Mouse (Mus musculus) megakaryocyte, embryonic 14.5 days (primary cell): ENCODE measurements around the gene Pef1. TPM values are rescaled to one million over a fixed set of nuclear protein-coding genes. Genes with fewer than 3 reads are reported as not detected.

Experiments used
- H3K27me3 ChIP-seq: replicated peaks from 2 replicates; pipeline ENCODE3; 2012; ENCODE audit warnings: inconsistent platforms
- H3K36me3 ChIP-seq: replicated peaks from 2 replicates; pipeline ENCODE3; 2012; ENCODE audit warnings: low read length, inconsistent platforms, mixed read lengths
- H3K4me1 ChIP-seq: 2 replicates; pipeline ENCODE4 v1.6.1; 2012; ENCODE audit warnings: inconsistent platforms
- H3K4me3 ChIP-seq: replicated peaks from 2 replicates; pipeline ENCODE3; 2012; ENCODE audit warnings: moderate library complexity, mild to moderate bottlenecking, inconsistent platforms
- H3K9me3 ChIP-seq: 2 replicates; pipeline ENCODE4 v1.6.1; 2012; ENCODE audit warnings: inconsistent platforms
- FLI1 ChIP-seq: IDR thresholded peaks from 2 replicates; pipeline ENCODE4 v1.6.1; 2012; ENCODE audit warnings: low read length, inconsistent platforms, mixed read lengths
- GATA1 ChIP-seq: IDR thresholded peaks from 3 replicates; pipeline ENCODE4 v1.6.1; 2012; ENCODE audit warnings: mixed read lengths, low read length, inconsistent platforms, borderline replicate concordance
- polyA plus RNA-seq: library from polyadenylated mRNA; stranded (reverse); fragments of >175 nt; gene quantifications from 2 replicates; pipeline ENCODE4 v1.2.3, GENCODE M21; 2012; ENCODE audit warnings: low replicate concordance; ENCODE audit not compliant: insufficient read depth

Gene Pef1
- polyA plus RNA-seq, 1 experiment: 27.1 TPM

DNA sequence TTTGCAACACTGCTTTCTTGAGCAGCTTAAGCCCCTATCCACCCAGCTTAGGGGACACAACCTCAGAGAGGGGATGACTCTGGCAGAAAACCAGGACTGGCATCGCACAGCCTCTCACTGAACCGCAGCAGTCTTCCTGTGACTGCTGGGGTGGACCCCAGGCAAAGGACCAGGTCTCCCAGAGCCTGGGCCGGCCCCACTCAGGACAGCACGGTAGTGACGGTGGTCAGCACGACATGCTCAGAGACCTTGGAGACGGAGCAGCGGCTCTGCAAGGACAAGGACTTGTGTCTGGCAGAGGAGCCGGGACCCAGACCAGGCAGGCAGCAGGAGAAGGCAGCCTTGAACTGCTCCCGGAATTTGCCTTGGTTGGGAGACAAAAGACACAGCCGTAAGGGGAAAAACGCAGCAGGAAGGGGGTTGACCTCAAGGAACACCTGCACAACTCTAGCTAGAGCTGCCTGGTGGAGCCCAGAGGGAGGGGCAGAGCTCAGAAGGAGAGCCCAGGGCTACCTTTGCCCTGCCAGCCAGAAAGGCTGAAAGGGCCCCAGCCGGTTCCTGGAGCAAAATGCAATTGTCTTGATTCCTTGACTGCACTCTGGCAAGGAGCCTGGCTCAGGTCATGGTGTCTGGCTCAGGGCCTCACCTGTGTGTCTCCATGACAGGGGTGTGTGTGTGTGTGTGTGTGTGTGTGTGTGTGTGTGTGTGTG is 28.4 kb downstream of the Pef1 start:
- Histone ChIP-seq H3K4me3 (no peak overlapping the region), H3K9me3 (no peaks in the 10 kb centered on the region), H3K27me3 (peaks cover 53% of the 10 kb centered on the region), H3K36me3 (peaks cover 39% of the 10 kb centered on the region), H3K4me1 (peaks cover 42% of the 10 kb centered on the region)
- TF ChIP-seq GATA1 (no peak), FLI1 (no peak)

DNA sequence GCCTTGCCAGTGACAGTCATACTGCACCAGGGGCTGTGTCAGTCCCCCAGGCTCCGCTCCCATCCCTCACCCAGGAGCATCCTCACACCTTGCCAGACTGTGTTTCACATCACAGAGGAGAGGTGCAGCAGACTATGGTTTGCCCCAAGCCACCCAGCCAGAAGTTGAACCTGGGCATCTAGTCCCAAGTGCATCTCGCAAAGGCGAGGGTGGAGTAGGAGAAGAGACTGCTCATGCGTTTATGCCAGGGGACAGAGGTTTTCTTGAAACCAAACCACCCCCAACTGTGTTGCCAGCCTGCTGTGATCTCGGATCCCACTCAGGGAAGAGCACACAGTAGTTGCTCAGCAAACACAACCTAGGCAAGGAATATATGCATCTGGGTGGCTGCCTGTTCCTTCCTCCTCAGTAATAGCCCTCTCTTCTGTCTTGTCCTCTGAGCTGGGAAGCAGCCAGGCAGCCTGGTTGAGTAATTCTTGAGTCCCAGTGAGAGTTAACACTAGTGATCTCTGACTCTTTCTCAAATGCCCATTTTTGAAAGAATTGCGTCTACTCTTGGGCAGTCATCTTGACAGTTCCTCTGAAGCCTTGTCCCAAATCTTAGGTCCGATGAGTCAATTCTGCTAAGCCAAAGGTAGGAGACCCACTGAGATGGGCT is 29.2 kb downstream of the Pef1 start:
- peaks cover 31% of the 10 kb centered on the region for H3K36me3 ChIP-seq
- TF ChIP-seq FLI1: no peak
- no peak for TF ChIP-seq GATA1
- no peaks in the 10 kb centered on the region for H3K9me3 ChIP-seq
- H3K4me1 ChIP-seq: peaks cover 41% of the 10 kb centered on the region
- H3K4me3 ChIP-seq: no peak overlapping the region
- peaks cover 59% of the 10 kb centered on the region for H3K27me3 ChIP-seq

GRCm38 (mm10) chr4:130133399-130133798 is 31.0 kb downstream of the Pef1 start:
- Histone ChIP-seq H3K9me3 (no peaks in the 10 kb centered on the region), H3K36me3 (peaks cover 12% of the 10 kb centered on the region), H3K27me3 (peaks cover 77% of the 10 kb centered on the region), H3K4me3 (no peak overlapping the region), H3K4me1 (peaks cover 43% of the 10 kb centered on the region)
- TF ChIP-seq FLI1: no peak

DNA sequence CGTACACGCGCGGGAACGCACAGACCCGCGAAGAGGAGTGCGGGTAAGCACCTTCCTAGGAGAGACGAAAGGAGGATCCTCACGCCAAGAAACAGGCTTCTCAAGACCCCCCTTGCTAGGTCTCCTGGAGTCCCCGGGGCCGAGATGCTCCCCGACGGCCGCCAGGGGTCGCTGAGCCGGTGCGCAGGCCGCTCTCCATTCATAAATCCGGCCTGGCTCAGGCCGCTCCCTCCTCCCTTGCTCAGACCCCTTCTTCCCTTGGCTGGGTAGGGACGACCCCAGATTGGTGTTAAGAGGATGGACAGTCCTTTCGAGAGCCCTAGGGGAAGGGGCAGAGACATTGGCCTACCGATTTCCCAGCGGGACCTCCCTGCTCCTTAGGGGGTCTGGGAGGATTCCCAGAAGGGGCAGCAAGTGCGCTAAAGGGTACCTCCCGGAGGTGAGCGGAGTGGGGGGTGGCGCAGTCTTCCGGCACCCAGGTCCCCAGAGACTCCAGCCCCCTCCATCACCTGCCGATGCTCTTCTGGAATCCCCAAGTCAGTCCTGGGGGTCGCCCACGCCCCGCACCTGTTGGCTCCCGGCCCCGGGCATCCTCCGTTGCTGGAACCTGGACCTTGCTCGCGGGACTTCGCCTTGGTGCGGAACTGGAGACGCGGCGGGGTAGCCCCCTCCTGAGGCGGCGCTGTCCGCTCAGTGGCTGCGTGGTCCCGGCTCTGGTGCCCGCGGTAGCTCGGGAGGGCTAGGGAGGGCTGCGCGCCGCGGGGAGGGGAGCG is 36.3 kb downstream of the Pef1 start:
- Histone ChIP-seq H3K4me1 (peaks cover 35% of the 10 kb centered on the region), H3K27me3 (peaks cover 97% of the 10 kb centered on the region), H3K4me3 (peak overlapping the region; percentile 80), H3K36me3 (no peaks in the 10 kb centered on the region), H3K9me3 (no peaks in the 10 kb centered on the region)
- no peak for TF ChIP-seq GATA1
- no peak for TF ChIP-seq FLI1

DNA sequence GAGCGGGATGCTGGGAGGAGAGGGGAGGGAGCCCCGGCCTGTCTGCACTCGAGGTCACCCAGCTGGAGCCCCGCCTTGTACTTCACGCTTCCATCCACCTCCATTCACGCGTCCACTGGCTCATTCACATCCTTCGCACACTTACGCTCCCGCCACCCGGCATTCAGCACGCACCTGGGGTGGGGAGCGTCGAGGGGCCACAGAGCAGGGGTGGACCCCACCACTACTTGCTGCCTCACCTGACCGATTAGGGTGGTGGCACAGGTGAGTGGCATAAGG is 36.8 kb downstream of the Pef1 start, which contains the start of gene Hcrtr1:
TSS of gene Hcrtr1 (minus strand) at position 146 of the 279 bp plus-strand sequence.
- Histone ChIP-seq H3K4me1 (peaks cover 30% of the 10 kb centered on the region), H3K4me3 (peak within 1 kb of the TSS; percentile 80), H3K9me3 (no peaks in the 10 kb centered on the region), H3K36me3 (no peaks in the 10 kb centered on the region), H3K27me3 (peaks cover 95% of the 10 kb centered on the region)
- TF ChIP-seq GATA1: no peak
- TF ChIP-seq FLI1: no peak

- Histone ChIP-seq H3K4me1 (peaks cover 28% of the 10 kb centered on the region), H3K9me3 (peaks cover 13% of the 10 kb centered on the region), H3K4me3 (no peak overlapping the region), H3K36me3 (no peaks in the 10 kb centered on the region), H3K27me3 (peaks cover 94% of the 10 kb centered on the region)
- TF ChIP-seq GATA1 (no peak), FLI1 (no peak)
These were observed 38.6 kb downstream of the Pef1 start for GRCm38 (mm10) chr4:130140992-130141402.

DNA sequence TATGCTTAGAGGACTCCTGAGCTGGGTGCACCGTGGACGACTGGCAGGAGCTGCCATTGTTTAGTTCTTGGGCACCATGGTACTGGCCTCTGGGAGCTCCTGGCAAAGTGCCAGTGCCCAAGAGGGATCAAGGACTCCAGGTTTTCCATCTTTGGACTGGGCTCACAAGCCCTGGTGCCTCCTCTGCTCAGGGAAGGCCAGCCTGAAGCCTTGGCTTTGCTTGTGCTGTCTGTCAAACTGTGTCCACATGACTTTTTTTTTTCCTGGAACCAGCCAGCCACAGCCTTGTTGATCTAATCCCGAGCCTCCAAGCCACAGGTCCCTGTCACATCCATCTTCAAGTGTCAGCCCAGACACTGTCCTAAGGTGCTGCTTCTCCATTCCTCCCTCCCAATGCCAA is 39.4 kb downstream of the Pef1 start:
- Histone ChIP-seq H3K36me3 (no peaks in the 10 kb centered on the region), H3K4me1 (peaks cover 26% of the 10 kb centered on the region), H3K9me3 (peaks cover 16% of the 10 kb centered on the region), H3K27me3 (peaks cover 94% of the 10 kb centered on the region), H3K4me3 (no peak overlapping the region)
- no peak for TF ChIP-seq FLI1

DNA sequence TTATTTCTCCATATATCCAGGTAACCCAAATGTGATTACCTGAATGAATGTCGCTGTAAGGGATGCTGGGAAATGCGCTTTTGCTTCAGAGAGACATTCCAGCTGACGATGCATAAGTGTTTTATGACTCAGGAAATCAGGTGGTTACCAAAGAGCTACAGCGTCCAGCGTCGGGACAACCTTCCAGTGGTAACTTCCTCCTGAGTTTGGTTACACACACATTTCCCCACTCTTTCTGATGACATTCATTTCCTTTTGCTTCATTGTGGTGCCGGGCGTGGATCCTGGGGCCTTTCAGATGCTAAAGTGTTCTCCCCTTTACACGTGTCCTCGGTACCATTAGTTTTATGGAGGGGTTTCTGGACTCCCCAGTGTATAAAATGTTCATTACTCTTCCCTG is 46.0 kb downstream of the Pef1 start:
- Histone ChIP-seq H3K4me3 (no peak overlapping the region), H3K4me1 (no peaks in the 10 kb centered on the region), H3K36me3 (no peaks in the 10 kb centered on the region), H3K9me3 (peaks cover 16% of the 10 kb centered on the region), H3K27me3 (peaks cover 78% of the 10 kb centered on the region)
- TF ChIP-seq FLI1 (no peak), GATA1 (no peak)

DNA sequence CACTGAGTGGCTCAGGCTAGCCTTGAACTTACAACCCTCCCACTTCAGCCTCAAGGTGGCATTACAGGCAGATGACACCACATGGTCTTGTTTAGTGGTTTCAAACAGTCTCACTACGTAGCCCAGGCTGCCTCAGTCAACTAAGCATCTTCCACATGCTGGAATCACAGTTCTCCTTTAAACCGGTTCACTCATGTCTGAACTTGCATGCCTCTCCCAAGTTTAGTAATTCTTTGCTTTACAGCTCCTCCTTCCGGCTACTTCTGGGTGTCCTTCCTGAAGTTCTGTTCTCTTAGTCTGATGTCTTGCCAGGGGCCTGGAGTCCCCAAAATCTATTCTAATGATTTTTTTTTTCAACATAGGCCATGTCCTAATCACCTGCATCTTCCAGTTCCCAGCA is 51.9 kb downstream of the Pef1 start:
- peaks cover 7% of the 10 kb centered on the region; the same call in 1 of the 2 replicates for H3K4me1 ChIP-seq
- H3K27me3 ChIP-seq: peaks cover 73% of the 10 kb centered on the region
- 0 out of 2 replicates have a peak, but pooled peaks cover 5% of the 10 kb centered on the region for H3K9me3 ChIP-seq
- H3K4me3 ChIP-seq: no peak overlapping the region
- no peak for TF ChIP-seq GATA1
- no peak for TF ChIP-seq FLI1
- no peaks in the 10 kb centered on the region for H3K36me3 ChIP-seq
